Mouse (Mus musculus) natural killer cell, adult 2 months (primary cell): ENCODE measurements around the gene Tacc2.
"Not testable (repeated sequence)": the region's sequence is repeated elsewhere in the genome, so short reads cannot be mapped to it uniquely, and the experiment has no call there.

Source experiments
- DNase-seq, 2 experiments: peaks; one replicate each; pipeline ENCODE4 v3.0.0; 2022; ENCODE audit warnings: low spot score in 2 of 2

Gene Tacc2

GRCm38 (mm10) chr7:130653036-130653555 lies 75.9 kb downstream of the Tacc2 start:
- no peak for DNase-seq

DNA sequence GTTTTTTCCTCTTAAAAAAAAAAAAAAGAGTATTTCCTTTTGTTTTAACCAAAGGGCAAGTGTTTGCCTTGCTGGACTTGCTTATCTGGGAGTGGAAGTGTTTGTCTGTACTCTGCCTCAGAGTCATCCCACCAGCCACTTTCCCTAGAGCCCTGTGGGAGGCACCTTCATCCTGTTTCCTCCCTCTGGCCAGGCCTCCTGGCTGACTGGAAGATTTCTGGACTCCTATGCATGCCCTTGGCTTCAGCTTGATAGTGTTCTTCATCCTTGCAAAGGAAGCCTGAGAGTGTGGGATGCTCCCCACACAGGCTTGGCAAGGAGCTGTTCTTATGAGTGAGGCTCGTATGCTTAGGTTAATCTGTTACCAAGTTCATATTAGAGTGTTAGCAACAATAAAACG lies 77.3 kb downstream of the Tacc2 start:
- no peak for DNase-seq

- no peak for DNase-seq
Observed at GRCm38 (mm10) chr7:130656965-130657364, 79.7 kb downstream of the Tacc2 start.

GRCm38 (mm10) chr7:130657751-130658150 lies 80.5 kb downstream of the Tacc2 start:
- no peak for DNase-seq

DNA sequence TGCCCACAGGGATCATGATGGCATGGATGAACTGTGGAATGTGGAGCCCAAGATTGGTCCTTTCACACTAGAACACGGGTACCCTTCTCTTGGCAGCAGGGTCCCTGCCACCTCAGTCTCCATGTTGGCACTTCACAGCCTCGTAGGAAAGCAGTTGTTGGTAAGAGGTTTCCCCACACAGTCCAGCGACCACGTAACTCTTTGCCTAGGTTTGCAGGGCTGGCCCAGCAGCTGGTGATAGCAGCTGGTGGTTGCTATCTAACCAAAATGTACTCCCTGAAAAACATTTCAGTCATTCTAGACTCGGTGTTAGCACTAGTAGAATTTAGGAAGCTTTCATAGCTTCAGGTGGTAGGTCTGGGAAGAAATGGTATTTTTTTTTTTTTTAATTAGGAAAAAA lies 81.9 kb downstream of the Tacc2 start:
- DNase-seq = no peak

- DNase-seq = no peak
Observed at GRCm38 (mm10) chr7:130662250-130662649, 85.0 kb downstream of the Tacc2 start.

- DNase-seq = no peak
Observed at GRCm38 (mm10) chr7:130662869-130663268, 85.6 kb downstream of the Tacc2 start.

- DNase-seq = no peak
Observed at GRCm38 (mm10) chr7:130664037-130664436, 86.8 kb downstream of the Tacc2 start.

DNA sequence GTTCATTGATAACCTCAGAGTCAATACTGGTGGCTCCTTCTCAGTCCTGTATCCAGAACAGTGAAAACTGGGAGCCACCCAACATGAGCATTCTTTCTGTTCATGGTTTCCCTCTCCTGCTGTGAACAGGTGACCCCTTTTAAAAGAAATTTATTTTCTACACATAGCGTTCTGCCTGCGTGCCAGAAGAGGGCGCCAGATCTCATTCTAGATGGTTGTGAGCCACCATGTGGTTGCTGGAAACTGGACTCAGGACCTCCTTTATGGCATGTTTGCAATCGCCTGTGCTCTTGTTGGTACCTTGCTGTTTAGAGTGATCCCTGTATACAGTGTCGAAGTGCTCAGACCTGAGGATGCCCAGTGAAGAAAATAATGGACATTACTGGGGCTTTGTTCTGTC lies 87.4 kb downstream of the Tacc2 start:
- DNase-seq = no peak

GRCm38 (mm10) chr7:130665358-130665757 lies 88.1 kb downstream of the Tacc2 start:
- no peak for DNase-seq

GRCm38 (mm10) chr7:130668013-130668412 lies 90.8 kb downstream of the Tacc2 start:
- DNase-seq = not testable (repeated sequence)

- no peak for DNase-seq
Observed at GRCm38 (mm10) chr7:130668729-130669281, 91.6 kb downstream of the Tacc2 start.

- DNase-seq = no peak
Observed at GRCm38 (mm10) chr7:130669370-130669881, 92.2 kb downstream of the Tacc2 start.

- no peak for DNase-seq
Observed at GRCm38 (mm10) chr7:130670358-130670757, 93.1 kb downstream of the Tacc2 start.

DNA sequence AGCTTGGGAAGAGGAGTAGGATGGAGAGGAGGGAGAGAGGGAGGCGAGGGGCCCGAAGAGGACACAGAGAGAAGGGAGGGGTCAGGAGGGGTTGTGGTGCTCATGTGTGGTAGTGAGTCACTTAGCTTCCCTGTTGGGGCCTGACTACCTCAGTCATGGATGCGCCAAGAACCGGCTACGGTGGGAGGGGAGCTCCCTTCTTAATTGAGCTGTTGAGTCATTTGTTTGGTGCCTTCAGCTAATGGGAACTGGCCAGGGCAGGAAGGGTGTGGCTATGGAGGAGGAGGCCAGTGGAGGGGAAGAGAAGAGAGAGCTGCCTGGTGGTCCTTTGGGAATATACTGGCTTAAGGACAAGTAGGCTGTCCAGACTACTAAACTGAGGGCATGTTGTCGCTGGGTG lies 94.1 kb downstream of the Tacc2 start:
- no peak for DNase-seq

GRCm38 (mm10) chr7:130673169-130674033 lies 96.2 kb downstream of the Tacc2 start:
- no peak for DNase-seq

DNA sequence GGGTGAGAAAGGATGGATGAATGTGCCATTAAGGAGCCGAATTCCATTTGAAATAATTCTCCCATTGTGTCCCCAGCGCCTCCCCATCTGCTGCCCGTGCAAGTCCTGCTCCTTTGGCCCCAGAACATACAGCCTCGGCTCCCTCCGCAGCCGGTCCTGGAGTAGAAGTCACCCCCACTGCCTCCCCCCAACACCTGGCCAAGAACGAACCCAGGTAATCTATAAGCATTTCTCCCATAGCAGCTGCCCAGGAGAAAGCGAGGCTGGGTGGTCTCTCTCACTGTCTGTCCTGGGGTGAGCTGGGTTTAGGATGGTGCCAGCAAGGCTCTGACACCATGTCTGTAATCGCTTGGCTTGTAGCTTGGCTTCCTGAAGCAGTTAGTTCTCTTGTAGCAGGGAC lies 97.3 kb downstream of the Tacc2 start:
- DNase-seq = no peak

DNA sequence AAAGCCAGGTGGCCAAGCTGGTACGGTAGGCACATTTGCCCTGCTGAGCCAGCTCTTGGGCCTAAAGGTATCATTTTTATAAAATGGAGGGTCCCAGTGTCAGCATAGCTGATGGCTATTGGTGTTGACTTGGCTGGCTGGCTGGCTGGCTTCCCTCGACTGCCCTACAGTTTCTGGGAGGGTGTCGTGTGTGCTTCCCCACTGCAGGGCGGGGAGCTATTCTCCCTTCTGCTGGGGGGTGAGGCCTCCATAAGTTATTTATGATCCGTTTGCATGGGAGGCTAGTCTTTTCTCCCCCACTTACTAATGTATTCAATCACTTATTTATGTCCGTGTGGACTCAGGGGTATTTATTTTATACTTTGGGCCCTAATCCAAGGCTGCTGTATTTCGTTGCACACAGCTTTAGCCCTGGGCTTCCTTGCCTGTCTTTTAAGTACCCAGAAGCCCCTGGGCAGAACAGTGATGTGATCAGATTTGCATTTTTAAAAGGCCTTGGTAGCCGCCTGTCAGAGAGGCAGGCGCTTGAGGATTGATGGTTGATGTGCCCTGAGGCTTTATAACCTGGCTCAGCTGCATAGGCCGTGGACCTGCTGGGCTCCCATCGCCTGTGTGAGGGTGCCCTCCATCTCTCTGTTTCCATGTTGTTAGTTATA lies 99.8 kb downstream of the Tacc2 start:
- DNase-seq = no peak

DNA sequence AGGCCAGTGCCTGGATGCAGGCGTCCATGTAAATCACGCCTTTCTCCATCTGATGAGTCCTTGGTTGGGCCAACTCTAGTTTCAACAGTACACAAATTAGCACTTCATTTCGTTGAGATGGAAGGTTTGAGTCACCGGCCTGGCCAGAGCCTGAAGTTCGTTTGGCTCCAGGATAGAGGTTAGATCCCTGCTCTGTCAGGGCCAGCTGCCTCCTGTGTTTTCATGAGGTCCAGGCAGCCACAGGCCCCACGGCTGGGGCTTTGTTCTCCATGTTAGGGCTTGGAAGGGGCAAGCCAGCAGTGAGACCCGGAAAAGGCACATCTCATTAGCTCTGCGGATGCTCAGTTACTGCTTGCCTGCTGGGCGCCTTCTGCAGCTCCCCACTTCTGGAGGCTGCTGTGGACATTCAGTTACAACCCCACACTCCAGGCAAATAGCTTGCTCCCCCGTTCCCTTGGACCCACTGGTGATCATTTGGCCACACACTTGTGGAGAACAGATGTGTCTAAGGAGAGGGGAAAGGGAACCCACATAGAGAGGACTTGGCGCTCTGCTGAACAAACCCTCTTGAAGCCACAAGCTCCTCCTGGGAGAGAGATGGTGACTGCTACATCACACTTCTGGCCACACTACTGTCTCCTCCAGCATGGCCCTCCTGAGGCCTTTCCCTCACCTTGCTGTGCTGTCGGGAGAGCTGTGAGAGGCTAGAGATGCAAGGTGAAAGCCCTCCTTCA lies 100.5 kb downstream of the Tacc2 start:
- DNase-seq = no peak

DNA sequence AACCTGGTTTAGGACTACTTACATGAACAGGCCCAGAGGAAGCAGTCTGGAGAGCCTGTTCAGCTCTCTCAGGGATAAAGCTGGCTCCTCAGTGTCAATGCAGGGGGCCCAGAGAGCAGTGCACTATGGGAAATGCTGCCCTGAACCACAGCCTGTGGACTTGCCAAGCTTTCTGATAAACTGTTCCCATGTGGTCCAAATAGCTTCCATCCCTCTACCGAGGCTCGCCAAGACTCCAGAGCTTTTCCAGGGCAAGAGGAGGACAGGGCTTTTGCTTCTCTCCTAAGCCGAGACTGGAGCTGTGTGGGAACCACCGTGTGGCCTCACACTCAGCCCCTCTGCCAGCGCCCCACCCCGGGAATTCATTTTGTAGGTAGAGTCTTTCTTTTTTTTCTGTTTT lies 101.2 kb downstream of the Tacc2 start:
- DNase-seq = no peak

DNA sequence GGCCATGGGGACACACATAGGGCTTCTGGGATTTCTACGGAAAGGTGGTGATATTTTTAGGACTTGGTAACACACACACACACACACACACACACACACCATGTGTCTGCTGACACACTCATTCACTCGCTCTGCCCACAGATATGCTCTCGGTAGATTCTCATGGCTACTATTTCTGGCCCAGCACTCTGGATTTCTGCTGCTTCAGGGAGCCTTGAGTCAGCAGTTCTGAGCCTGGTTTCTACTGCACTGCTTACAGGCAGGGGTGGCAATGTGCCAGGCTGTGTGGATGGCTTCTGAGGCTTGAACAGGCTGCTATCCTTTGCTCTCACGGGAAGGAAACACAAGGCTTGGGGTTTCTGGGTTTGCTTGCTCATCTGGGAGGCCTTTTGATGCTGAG lies 104.6 kb downstream of the Tacc2 start:
- no peak for DNase-seq

- no peak for DNase-seq
Observed at GRCm38 (mm10) chr7:130688601-130689000, 111.4 kb downstream of the Tacc2 start.
